Comparison of ENCODE assay signal across 22 mouse cellular contexts in genomic region chr13:52152221-52152620, GRCm38 (mm10).
DNase-seq lines count a peak whose midpoint lies in the region; ATAC-seq and TF ChIP-seq lines count a peak whose summit lies in the region.
"Had no signal": no experiment of that assay in that cellular context is flagged by ENCODE, and none has a peak within 500 bp of the region (broad histone marks: within the 10 kb centered on the region; RNA-seq: fewer than 3 reads in every experiment).

No protein-coding gene starts in this region.

- H3K9ac ChIP-seq in kidney, embryonic 14.5 days (ENCODE audit: low read depth, low read length): no peak overlapping the region
- no peak overlapping the region for H3K9ac ChIP-seq in lung, embryonic 15.5 days
- no peak overlapping the region for H3K9ac ChIP-seq in embryonic facial prominence, embryonic 15.5 days
- H3K9ac ChIP-seq in stomach, embryonic 16.5 days (ENCODE audit: low read length): peak overlapping the region; percentile 31; the same call in 1 of the 2 replicates
- H3K9ac ChIP-seq: forebrain, embryonic 12.5 days; hindbrain, embryonic 14.5 days; midbrain, embryonic 13.5 days; neural tube, embryonic 15.5 days had no signal

- H3K4me2 ChIP-seq in kidney, embryonic 14.5 days (replicated peaks; ENCODE audit: low read depth, low read length): no peak overlapping the region
- H3K4me2 ChIP-seq in lung, embryonic 15.5 days: 0 out of 2 replicates have a peak overlapping the region, but pooled peaks have one; percentile 11
- H3K4me2 ChIP-seq in embryonic facial prominence, embryonic 15.5 days (replicated peaks): no peak overlapping the region
- peak overlapping the region; percentile 7; the same call in 1 of the 2 replicates for H3K4me2 ChIP-seq in stomach, embryonic 16.5 days (ENCODE audit: low read depth, low read length)
- H3K4me2 ChIP-seq: forebrain, embryonic 12.5 days; hindbrain, embryonic 14.5 days; midbrain, embryonic 13.5 days; neural tube, embryonic 15.5 days had no signal

- peak; percentile 24; the same call in 1 of the 2 replicates for ATAC-seq in kidney, embryonic 14.5 days (ENCODE audit: low FRiP score, low TSS enrichment)
- ATAC-seq in lung, embryonic 15.5 days (ENCODE audit: borderline replicate concordance, extremely low read depth, low FRiP score, low TSS enrichment): peak; percentile 17; the same call in 1 of the 2 replicates
- ATAC-seq in embryonic facial prominence, embryonic 15.5 days (ENCODE audit: insufficient number of reproducible peaks, low FRiP score, low TSS enrichment, low read depth): no peak
- no peak for ATAC-seq in stomach, embryonic 16.5 days (ENCODE audit: insufficient read depth, low FRiP score)
- no peak for ATAC-seq in megakaryocyte, adult 5-6 weeks (ENCODE audit: poor library complexity, severe bottlenecking)
- ATAC-seq: midbrain, embryonic 13.5 days had no signal

- H3K36me3 ChIP-seq in kidney, embryonic 14.5 days (ENCODE audit: control insufficient read depth, insufficient read depth, low read length): no peaks in the 10 kb centered on the region
- H3K36me3 ChIP-seq in lung, embryonic 15.5 days: no peaks in the 10 kb centered on the region
- H3K36me3 ChIP-seq in embryonic facial prominence, embryonic 15.5 days: no peaks in the 10 kb centered on the region
- no peaks in the 10 kb centered on the region for H3K36me3 ChIP-seq in stomach, embryonic 16.5 days (ENCODE audit: control insufficient read depth, insufficient read depth, low read length)
- H3K36me3 ChIP-seq: forebrain, embryonic 12.5 days; heart, embryonic 10.5 days; midbrain, embryonic 13.5 days; neural tube, embryonic 15.5 days had no signal

- H3K9me3 ChIP-seq in kidney, embryonic 14.5 days (ENCODE audit: control insufficient read depth, low read length): no peaks in the 10 kb centered on the region
- no peaks in the 10 kb centered on the region for H3K9me3 ChIP-seq in lung, embryonic 15.5 days
- H3K9me3 ChIP-seq in embryonic facial prominence, embryonic 15.5 days (replicated peaks): no peaks in the 10 kb centered on the region
- H3K9me3 ChIP-seq in stomach, embryonic 16.5 days (replicated peaks; ENCODE audit: control insufficient read depth, low read length): no peaks in the 10 kb centered on the region
- H3K9me3 ChIP-seq: forebrain, embryonic 12.5 days; heart, embryonic 10.5 days; midbrain, embryonic 13.5 days; neural tube, embryonic 15.5 days had no signal

- peaks cover 23% of the 10 kb centered on the region for H3K4me1 ChIP-seq in kidney, embryonic 14.5 days (ENCODE audit: control insufficient read depth, insufficient read depth, low read length)
- H3K4me1 ChIP-seq in lung, embryonic 15.5 days: peaks cover 50% of the 10 kb centered on the region
- peaks cover 16% of the 10 kb centered on the region for H3K4me1 ChIP-seq in lung, adult 2 months (ENCODE audit: control insufficient read depth, insufficient read depth, low read length)
- H3K4me1 ChIP-seq in embryonic facial prominence, embryonic 15.5 days: peaks cover 43% of the 10 kb centered on the region
- H3K4me1 ChIP-seq in stomach, embryonic 16.5 days (ENCODE audit: control insufficient read depth, insufficient read depth, low read length): peaks cover 31% of the 10 kb centered on the region

- WGBS in kidney, embryonic 14.5 days: 42% methylated on average over 4 of the region's 4 CpGs
- 29% methylated on average over 4 of the region's 4 CpGs for WGBS in lung, embryonic 15.5 days
- WGBS in lung, adult 2 months: 58% methylated on average over 4 of the region's 4 CpGs
- WGBS in embryonic facial prominence, embryonic 15.5 days: 54% methylated on average over 4 of the region's 4 CpGs
- 25% methylated on average over 4 of the region's 4 CpGs for WGBS in stomach, embryonic 16.5 days

- no peak overlapping the region for H3K4me3 ChIP-seq in kidney, embryonic 14.5 days (ENCODE audit: low read length)
- no peak overlapping the region for H3K4me3 ChIP-seq in lung, embryonic 15.5 days
- no peak overlapping the region for H3K4me3 ChIP-seq in lung, adult 2 months (replicated peaks; ENCODE audit: extremely low read depth, low read depth, low read length)
- no peak overlapping the region for H3K4me3 ChIP-seq in embryonic facial prominence, embryonic 15.5 days (replicated peaks)
- no peak overlapping the region for H3K4me3 ChIP-seq in stomach, embryonic 16.5 days (replicated peaks; ENCODE audit: low read length)
- H3K4me3 ChIP-seq: forebrain, embryonic 12.5 days; heart, embryonic 10.5 days; layer of hippocampus, adult 2 months; left cerebral cortex, adult 2 months; midbrain, embryonic 13.5 days; myocyte; neural tube, embryonic 15.5 days had no signal

- no peaks in the 10 kb centered on the region for H3K27me3 ChIP-seq in kidney, embryonic 14.5 days (ENCODE audit: control insufficient read depth, insufficient read depth, low read length)
- no peaks in the 10 kb centered on the region for H3K27me3 ChIP-seq in lung, embryonic 15.5 days
- no peaks in the 10 kb centered on the region for H3K27me3 ChIP-seq in embryonic facial prominence, embryonic 15.5 days
- H3K27me3 ChIP-seq in stomach, embryonic 16.5 days (ENCODE audit: control insufficient read depth, insufficient read depth, low read length): no peaks in the 10 kb centered on the region
- H3K27me3 ChIP-seq: forebrain, embryonic 12.5 days; midbrain, embryonic 13.5 days; neural tube, embryonic 15.5 days had no signal

- H3K27ac ChIP-seq in kidney, embryonic 14.5 days (ENCODE audit: low read depth, low read length): peak overlapping the region; percentile 13; the same call in 1 of the 2 replicates
- peak overlapping the region; percentile 87 for H3K27ac ChIP-seq in lung, embryonic 15.5 days
- H3K27ac ChIP-seq in embryonic facial prominence, embryonic 15.5 days (replicated peaks): peak overlapping the region; percentile 72
- H3K27ac ChIP-seq in stomach, embryonic 16.5 days (ENCODE audit: low read length): peak overlapping the region; percentile 88
- H3K27ac ChIP-seq: forebrain, embryonic 12.5 days; heart, embryonic 10.5 days; hindbrain, embryonic 14.5 days; left cerebral cortex, adult 2 months; midbrain, embryonic 13.5 days; neural tube, embryonic 15.5 days had no signal

- TF ChIP-seq POLR2A in lung, adult 2 months (IDR thresholded peaks at IDR 0.05; ENCODE audit: borderline replicate concordance, extremely low read depth, low read depth, low read length): no peak

- DNase-seq in kidney, postnatal 10 days: no peak
- no peak for DNase-seq in lung, adult 2 months
- DNase-seq in cerebellum, postnatal 25 days: no peak
- DNase-seq: adrenal gland, postnatal 10 days; cerebellum, adult 11-12 months; cerebellum, postnatal 36 days; gastrocnemius, postnatal 25 days; heart, postnatal 10 days; thymus, adult 18-20 months had no signal

- TF ChIP-seq CTCF in lung, adult 2 months (IDR thresholded peaks at IDR 0.05; ENCODE audit: insufficient read depth, low read length): no peak

Comparison
In these comparisons a context has a peak if more than half of its experiments do, and no peak if none do; other contexts are left out.
1. ATAC-seq: peak in kidney, embryonic 14.5 days (single experiment) and lung, embryonic 15.5 days (single experiment); none in embryonic facial prominence, embryonic 15.5 days (single experiment), stomach, embryonic 16.5 days (single experiment) and megakaryocyte, adult 5-6 weeks (single experiment).
2. H3K27ac ChIP-seq: peak in every context shown above with its lines; median percentile 88 in stomach, embryonic 16.5 days; 87 in lung, embryonic 15.5 days; 72 in embryonic facial prominence, embryonic 15.5 days; 13 in kidney, embryonic 14.5 days.
3. H3K4me2 ChIP-seq: peak in lung, embryonic 15.5 days (single experiment) and stomach, embryonic 16.5 days (single experiment); none in kidney, embryonic 14.5 days (single experiment) and embryonic facial prominence, embryonic 15.5 days (single experiment).